Mouse (Mus musculus): ENCODE measurements around the gene Tlr8. TPM values are rescaled to one million over a fixed set of nuclear protein-coding genes. Genes with fewer than 3 reads are reported as not detected.
"Not testable (repeated sequence)": the region's sequence is repeated elsewhere in the genome, so short reads cannot be mapped to it uniquely, and the experiment has no call there.

Tlr8 gene
- 156 and 229 TPM in 2 replicates for polyA plus RNA-seq (2012; ENCODE audit: insufficient read depth, insufficient read length, missing spikeins)

DNA sequence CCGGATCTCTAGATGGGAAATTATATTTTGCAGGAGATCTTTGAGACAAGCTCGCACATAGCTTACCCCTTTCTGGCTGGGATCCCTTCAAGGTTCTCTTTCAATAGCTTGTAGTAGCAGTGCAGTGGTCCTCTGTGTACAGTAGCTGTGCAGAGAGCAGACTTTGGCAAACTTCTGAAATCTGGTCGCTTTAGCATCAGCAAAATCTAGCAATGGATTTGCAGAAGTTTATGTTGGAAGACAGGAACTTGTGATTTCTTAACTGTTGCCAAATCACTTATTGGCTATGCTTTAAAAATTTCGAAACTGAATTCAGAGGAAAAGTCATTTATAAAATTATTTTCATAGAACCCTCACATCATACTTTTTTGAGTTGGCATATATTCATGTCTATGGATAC, at the start of gene Tlr8:
Gene Tlr8 (minus strand): TSS at position 244 of the 400 bp plus-strand sequence.
- Histone ChIP-seq H3K4me1 (ENCODE audit: control insufficient read depth, insufficient read depth, low read length) (peaks cover 16% of the 10 kb centered on the region), H3K27ac (ENCODE audit: insufficient read depth, low read depth, low read length) (peak within 1 kb of the TSS; percentile 98), H3K4me3 (ENCODE audit: insufficient read depth, low read length) (peak within 1 kb of the TSS; percentile 59)
- no peak for TF ChIP-seq POLR2A (IDR thresholded peaks at IDR 0.05; ENCODE audit: borderline replicate concordance, low read depth, low read length)

DNA sequence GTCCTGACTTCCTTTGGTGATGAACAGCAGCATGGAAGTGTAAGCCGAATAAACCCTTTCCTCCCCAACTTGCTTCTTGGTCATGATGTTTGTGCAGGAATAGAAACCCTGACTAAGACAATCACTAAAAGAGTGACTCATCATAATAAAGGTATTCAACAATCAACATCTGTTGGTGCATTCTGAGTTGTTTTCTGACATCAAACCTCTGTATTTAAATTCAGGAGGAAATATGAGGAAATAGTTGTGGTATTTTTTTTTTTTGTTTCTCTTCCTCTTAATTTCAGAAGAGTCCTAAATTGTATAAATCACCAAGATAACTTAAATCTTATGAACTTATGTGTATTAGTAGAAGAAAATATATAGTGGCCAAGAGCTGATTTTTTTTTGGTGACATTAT, 37.9 kb upstream of the Tlr8 start:
- H3K4me3 ChIP-seq (ENCODE audit: insufficient read depth, low read length); H3K4me1 ChIP-seq (ENCODE audit: control insufficient read depth, insufficient read depth, low read length); H3K27ac ChIP-seq (ENCODE audit: insufficient read depth, low read depth, low read length): not testable (repeated sequence)

DNA sequence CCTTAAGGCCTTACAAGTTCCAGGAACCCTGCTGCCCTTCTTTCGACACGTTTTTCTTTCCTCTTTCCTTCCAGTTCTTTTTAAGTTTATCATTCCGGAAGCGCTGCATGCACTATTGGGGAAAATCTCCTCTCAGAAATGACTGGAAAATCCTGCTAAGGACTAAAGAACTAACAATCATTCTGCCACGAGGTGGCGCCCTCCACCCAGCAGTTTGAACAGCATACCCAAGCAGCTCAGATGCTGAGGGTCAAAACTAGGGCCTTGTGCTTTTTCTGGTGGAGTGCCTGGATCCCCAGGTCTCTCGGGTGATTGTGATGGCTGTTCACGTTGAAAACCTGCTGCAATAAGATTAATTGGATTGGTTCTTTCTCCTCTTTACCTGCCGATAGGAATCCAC, 12.8 kb upstream of the Tlr8 start:
- Histone ChIP-seq H3K4me3 (ENCODE audit: insufficient read depth, low read length) (peak overlapping the region; percentile 50), H3K27ac (ENCODE audit: insufficient read depth, low read depth, low read length) (peak overlapping the region; percentile 75), H3K4me1 (ENCODE audit: control insufficient read depth, insufficient read depth, low read length) (peaks cover 9% of the 10 kb centered on the region)
- TF ChIP-seq CTCF (IDR thresholded peaks at IDR 0.05; ENCODE audit: low read depth, low read length) (peak; percentile 55; the same call in 1 of the 2 replicates), POLR2A (IDR thresholded peaks at IDR 0.05; ENCODE audit: borderline replicate concordance, low read depth, low read length) (no peak)

DNA sequence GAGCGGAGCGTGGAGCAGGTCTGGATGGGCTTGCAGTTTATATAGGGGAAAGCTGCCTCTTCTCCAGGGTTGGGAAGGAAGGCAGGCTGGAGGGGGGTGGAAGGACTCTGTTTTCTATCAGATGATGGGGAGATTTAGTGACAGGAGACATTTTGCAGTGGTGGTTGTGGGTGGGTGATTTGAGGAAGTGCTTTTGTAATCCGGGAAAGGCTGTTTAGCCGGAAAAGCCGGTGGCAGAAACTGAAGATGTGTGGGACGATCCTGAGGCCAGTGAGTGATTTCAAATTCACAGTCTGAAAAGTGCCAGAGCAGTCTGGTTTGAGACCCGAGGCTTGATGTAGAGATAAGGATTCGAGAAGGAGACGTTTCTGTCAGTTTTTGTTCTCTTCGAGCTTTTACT, 12.4 kb upstream of the Tlr8 start:
- H3K4me3 ChIP-seq (ENCODE audit: insufficient read depth, low read length): peak overlapping the region; percentile 50
- peak overlapping the region; percentile 75 for H3K27ac ChIP-seq (ENCODE audit: insufficient read depth, low read depth, low read length)
- H3K4me1 ChIP-seq (ENCODE audit: control insufficient read depth, insufficient read depth, low read length): peaks cover 9% of the 10 kb centered on the region
- TF ChIP-seq CTCF (IDR thresholded peaks at IDR 0.05; ENCODE audit: low read depth, low read length): no peak
- TF ChIP-seq POLR2A (IDR thresholded peaks at IDR 0.05; ENCODE audit: borderline replicate concordance, low read depth, low read length): no peak

DNA sequence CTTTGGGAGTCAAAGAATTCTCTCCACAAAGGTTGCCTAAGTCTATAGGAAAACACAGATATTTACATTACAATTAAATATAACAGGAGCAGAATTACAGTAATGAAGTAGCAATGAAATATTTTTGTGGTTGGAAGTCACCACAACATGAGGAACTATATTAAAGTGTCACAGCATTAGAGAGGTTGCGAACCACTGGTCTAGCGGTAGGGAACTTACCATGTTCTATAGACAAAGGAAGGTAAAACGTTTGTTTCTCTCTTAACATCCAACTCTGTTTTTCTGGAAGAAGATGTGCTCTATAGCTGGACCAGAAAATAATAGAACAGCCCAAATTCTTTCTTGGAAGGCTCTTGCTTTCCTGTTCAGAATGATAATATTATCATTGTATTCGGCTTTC, 599 bp downstream of the Tlr8 start:
- H3K4me3 ChIP-seq (ENCODE audit: insufficient read depth, low read length): peak overlapping the region; percentile 59
- peak overlapping the region; percentile 98 for H3K27ac ChIP-seq (ENCODE audit: insufficient read depth, low read depth, low read length)
- TF ChIP-seq POLR2A (IDR thresholded peaks at IDR 0.05; ENCODE audit: borderline replicate concordance, low read depth, low read length): no peak
- TF ChIP-seq CTCF (IDR thresholded peaks at IDR 0.05; ENCODE audit: low read depth, low read length): no peak
- H3K4me1 ChIP-seq (ENCODE audit: control insufficient read depth, insufficient read depth, low read length): peaks cover 16% of the 10 kb centered on the region

DNA sequence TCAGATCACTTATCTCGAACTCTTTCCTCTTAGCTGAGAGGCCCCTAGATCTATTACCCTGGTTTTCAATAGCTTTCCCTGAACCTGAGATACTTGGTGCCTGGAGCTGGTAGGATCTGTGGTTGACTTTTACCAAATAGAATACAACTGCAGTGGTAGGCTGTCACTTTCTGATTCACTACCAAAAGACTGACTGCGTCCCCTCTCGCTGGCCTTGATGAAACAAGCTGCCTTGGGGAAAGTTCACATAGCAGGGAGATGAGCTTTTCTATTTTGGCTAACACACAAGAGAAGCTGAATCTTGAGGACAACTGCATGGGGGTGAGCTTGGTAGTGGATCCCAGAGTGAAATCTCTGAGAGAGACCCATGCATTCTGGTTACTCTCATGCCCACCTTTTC, 22.4 kb downstream of the Tlr8 start:
- H3K4me1 ChIP-seq (ENCODE audit: control insufficient read depth, insufficient read depth, low read length): no peaks in the 10 kb centered on the region
- H3K4me3 ChIP-seq (ENCODE audit: insufficient read depth, low read length): no peak overlapping the region
- H3K27ac ChIP-seq (ENCODE audit: insufficient read depth, low read depth, low read length): no peak overlapping the region
- no peak for TF ChIP-seq CTCF (IDR thresholded peaks at IDR 0.05; ENCODE audit: low read depth, low read length)
- no peak for TF ChIP-seq POLR2A (IDR thresholded peaks at IDR 0.05; ENCODE audit: borderline replicate concordance, low read depth, low read length)

DNA sequence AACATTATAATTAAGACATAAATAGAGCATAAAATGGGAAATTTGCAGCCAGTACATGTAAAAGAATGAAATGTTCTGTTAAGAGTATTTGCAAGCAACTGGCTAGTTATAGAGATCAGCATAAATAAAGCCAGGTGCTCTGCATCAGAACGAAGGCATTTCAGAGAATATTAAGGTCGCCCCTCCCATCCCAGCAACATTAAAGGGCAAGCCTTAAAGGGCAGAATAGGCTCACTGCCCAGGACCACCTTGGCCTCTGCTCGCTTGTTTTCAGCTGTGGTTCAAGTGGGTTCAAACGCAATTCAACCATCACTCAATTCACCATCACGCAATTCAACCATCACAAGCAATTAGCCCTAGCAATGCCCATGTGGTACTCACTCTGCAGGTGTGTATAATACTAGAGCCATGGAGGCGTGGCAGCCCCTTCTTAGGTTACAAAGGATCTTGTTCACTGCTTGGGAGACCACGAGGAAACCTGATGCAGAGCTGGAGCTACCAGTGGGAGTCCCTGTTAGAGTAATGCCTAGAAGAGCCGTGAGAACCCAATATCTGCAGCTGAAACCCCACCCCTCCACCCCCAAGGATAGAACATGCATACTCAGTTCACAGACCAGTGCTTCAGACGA, 24.7 kb downstream of the Tlr8 start:
- TF ChIP-seq CTCF (IDR thresholded peaks at IDR 0.05; ENCODE audit: low read depth, low read length): no peak
- no peak for TF ChIP-seq POLR2A (IDR thresholded peaks at IDR 0.05; ENCODE audit: borderline replicate concordance, low read depth, low read length)
- Histone ChIP-seq H3K27ac (ENCODE audit: insufficient read depth, low read depth, low read length) (no peak overlapping the region), H3K4me1 (ENCODE audit: control insufficient read depth, insufficient read depth, low read length) (no peaks in the 10 kb centered on the region), H3K4me3 (ENCODE audit: insufficient read depth, low read length) (no peak overlapping the region)

DNA sequence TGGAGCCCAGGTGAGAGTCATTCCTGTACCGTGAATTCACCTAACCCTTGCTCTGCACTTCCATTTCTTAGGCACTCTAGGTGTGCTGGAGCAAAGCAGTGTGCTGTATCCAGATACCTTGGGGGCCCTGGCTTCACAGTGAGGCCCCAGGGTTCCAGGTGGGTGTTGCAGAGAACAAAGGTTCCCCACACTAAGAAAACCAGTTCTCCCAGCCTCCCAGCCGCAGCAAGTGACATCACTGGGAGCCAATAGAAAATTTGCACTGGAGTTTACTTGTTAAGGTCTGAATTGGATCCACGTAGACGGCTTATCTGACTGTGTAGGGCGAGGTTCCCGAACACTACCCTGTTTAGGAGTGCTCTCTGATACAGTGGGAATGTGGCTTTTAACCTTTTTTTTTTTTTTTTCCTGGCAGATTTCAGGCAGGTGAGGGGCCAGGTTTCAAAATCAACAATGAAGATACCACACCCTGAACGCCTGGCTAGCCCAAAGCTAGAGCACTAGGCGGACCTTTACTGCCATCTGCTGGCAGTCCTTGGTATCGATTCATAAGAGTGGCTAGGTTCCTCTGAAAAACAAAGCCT, 30.9 kb downstream of the Tlr8 start:
- no peak overlapping the region for H3K4me3 ChIP-seq (ENCODE audit: insufficient read depth, low read length)
- no peak overlapping the region for H3K27ac ChIP-seq (ENCODE audit: insufficient read depth, low read depth, low read length)
- H3K4me1 ChIP-seq (ENCODE audit: control insufficient read depth, insufficient read depth, low read length): peaks cover 22% of the 10 kb centered on the region
- TF ChIP-seq CTCF (IDR thresholded peaks at IDR 0.05; ENCODE audit: low read depth, low read length) (peak; percentile 26; the same call in 1 of the 2 replicates), POLR2A (IDR thresholded peaks at IDR 0.05; ENCODE audit: borderline replicate concordance, low read depth, low read length) (no peak)

DNA sequence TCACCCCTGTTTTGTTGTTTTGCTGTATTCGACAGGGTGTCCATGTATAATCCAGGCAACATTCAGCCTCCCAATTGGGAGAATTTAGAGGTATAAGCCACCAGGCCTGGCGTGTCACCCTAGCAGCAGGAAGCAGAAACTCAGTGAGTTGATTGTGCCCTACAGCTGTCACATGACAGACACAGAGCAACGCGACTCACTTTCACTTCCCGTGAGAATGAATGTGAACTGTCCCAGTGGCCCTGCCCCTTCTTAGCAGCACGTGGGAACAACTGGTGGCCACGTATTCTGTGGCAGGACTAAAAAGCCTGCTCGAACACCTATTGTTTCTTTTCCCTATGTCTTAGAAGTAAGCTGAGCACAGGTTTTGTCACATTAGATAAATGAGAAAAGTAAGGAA, 33.0 kb downstream of the Tlr8 start:
- peak overlapping the region; percentile 73 for H3K27ac ChIP-seq (ENCODE audit: insufficient read depth, low read depth, low read length)
- TF ChIP-seq CTCF (IDR thresholded peaks at IDR 0.05; ENCODE audit: low read depth, low read length): no peak
- H3K4me3 ChIP-seq (ENCODE audit: insufficient read depth, low read length): no peak overlapping the region
- H3K4me1 ChIP-seq (ENCODE audit: control insufficient read depth, insufficient read depth, low read length): peaks cover 37% of the 10 kb centered on the region

DNA sequence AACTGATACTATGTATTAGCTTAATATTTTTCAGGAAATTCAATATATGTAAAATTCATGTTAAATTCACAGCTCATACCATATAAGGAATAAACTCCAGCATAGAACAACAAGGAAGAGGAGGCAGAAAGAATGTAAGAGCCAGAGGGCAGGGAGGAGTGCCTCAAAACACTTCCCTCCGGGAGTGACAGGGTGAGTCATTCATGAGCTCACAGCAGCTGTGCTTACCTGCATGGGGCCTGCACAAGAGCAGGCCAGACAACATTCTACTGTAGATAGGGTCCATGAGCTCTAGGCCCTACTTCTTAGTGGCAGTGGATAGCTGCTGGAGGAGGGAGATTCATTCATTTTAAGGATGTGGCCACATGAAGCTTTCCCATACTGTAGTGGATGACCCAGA, 34.3 kb downstream of the Tlr8 start:
- H3K4me3 ChIP-seq (ENCODE audit: insufficient read depth, low read length): no peak overlapping the region
- TF ChIP-seq POLR2A (IDR thresholded peaks at IDR 0.05; ENCODE audit: borderline replicate concordance, low read depth, low read length) (no peak), CTCF (IDR thresholded peaks at IDR 0.05; ENCODE audit: low read depth, low read length) (no peak)
- H3K27ac ChIP-seq (ENCODE audit: insufficient read depth, low read depth, low read length): peak overlapping the region; percentile 87
- H3K4me1 ChIP-seq (ENCODE audit: control insufficient read depth, insufficient read depth, low read length): peaks cover 47% of the 10 kb centered on the region

Data from bone marrow macrophage, adult 2 months (primary cell).